Mouse (Mus musculus) CH12.LX (cell line): Measurements from ENCODE around the gene Dscam.

ENCODE experiments used
- BHLHE40 ChIP-seq: IDR thresholded peaks from 2 replicates; pipeline ENCODE4 v1.6.1; 2011; ENCODE audit warnings: mild to moderate bottlenecking, low read depth, low read length, improper control_type of control experiment
- CHD2 ChIP-seq: IDR thresholded peaks from 2 replicates; pipeline ENCODE4 v1.6.1; 2011; ENCODE audit warnings: low read length, improper control_type of control experiment
- CTCF ChIP-seq, 2 experiments: IDR thresholded peaks in 1 of 2; conservative IDR thresholded peaks in 1 of 2; 2 replicates each; pipeline ENCODE4 v1.5.1; 2011 to 2012; ENCODE audit warnings: low read depth in 2 of 2, low read length in 2 of 2, improper control_type of control experiment in 1 of 2, inconsistent platforms in 1 of 2, mild to moderate bottlenecking in 1 of 2, moderate library complexity in 1 of 2
- EP300 ChIP-seq: IDR thresholded peaks from 2 replicates; pipeline ENCODE4 v1.6.1; 2011; ENCODE audit warnings: low read length, improper control_type of control experiment
- KAT2A ChIP-seq: IDR thresholded peaks from 2 replicates; pipeline ENCODE4 v1.6.1; 2012; ENCODE audit warnings: low read length, improper control_type of control experiment, inconsistent platforms; ENCODE audit not compliant: insufficient replicate concordance
- MAX ChIP-seq: IDR thresholded peaks from 2 replicates; pipeline ENCODE4 v1.6.1; 2011; ENCODE audit warnings: low read length, improper control_type of control experiment
- NRF1 ChIP-seq: IDR thresholded peaks from 2 replicates; pipeline ENCODE4 v1.6.1; 2014; ENCODE audit warnings: low read depth, mild to moderate bottlenecking, inconsistent platforms, low read length, improper control_type of control experiment, moderate library complexity
- POLR2A ChIP-seq: IDR thresholded peaks from 2 replicates; pipeline ENCODE4 v1.6.1; 2011; ENCODE audit warnings: low read depth, mild to moderate bottlenecking, improper control_type of control experiment, low read length
- POLR2AphosphoS2 ChIP-seq: IDR thresholded peaks from 2 replicates; pipeline ENCODE4 v1.6.1; 2011; ENCODE audit warnings: low read depth, low read length, improper control_type of control experiment
- RAD21 ChIP-seq: IDR thresholded peaks from 2 replicates; pipeline ENCODE4 v1.6.1; 2011; ENCODE audit warnings: low read depth, mild to moderate bottlenecking, low read length, improper control_type of control experiment, moderate library complexity
- TCF12 ChIP-seq: IDR thresholded peaks from 2 replicates; pipeline ENCODE4 v1.6.1; 2014; ENCODE audit warnings: low read depth, mild to moderate bottlenecking, inconsistent platforms, low read length, improper control_type of control experiment
- USF1 ChIP-seq: IDR thresholded peaks from 2 replicates; pipeline ENCODE4 v1.6.1; 2014; ENCODE audit warnings: low read depth, mild to moderate bottlenecking, inconsistent platforms, low read length, improper control_type of control experiment
- ZMIZ1 ChIP-seq: IDR thresholded peaks from 2 replicates; pipeline ENCODE4 v1.6.1; 2012; ENCODE audit warnings: low read depth, mild to moderate bottlenecking, inconsistent platforms, low read length, improper control_type of control experiment

GRCm38 (mm10) chr16:96907818-96908217, 262.7 kb downstream of the Dscam start:
- TF ChIP-seq CTCF (conservative IDR thresholded peaks at IDR 0.05 in 1 of 2, IDR thresholded peaks at IDR 0.05 in 1 of 2; ENCODE audit: low read depth in 2 of 2, low read length in 2 of 2) (no peak), POLR2AphosphoS2 (no peak), BHLHE40 (no peak), EP300 (no peak), POLR2A (no peak), USF1 (no peak), KAT2A (no peak), NRF1 (no peak), TCF12 (no peak), CHD2 (no peak), RAD21 (no peak), MAX (no peak), ZMIZ1 (no peak)
